ENCODE assay signal across 8 mouse cellular contexts in the genomic region with DNA sequence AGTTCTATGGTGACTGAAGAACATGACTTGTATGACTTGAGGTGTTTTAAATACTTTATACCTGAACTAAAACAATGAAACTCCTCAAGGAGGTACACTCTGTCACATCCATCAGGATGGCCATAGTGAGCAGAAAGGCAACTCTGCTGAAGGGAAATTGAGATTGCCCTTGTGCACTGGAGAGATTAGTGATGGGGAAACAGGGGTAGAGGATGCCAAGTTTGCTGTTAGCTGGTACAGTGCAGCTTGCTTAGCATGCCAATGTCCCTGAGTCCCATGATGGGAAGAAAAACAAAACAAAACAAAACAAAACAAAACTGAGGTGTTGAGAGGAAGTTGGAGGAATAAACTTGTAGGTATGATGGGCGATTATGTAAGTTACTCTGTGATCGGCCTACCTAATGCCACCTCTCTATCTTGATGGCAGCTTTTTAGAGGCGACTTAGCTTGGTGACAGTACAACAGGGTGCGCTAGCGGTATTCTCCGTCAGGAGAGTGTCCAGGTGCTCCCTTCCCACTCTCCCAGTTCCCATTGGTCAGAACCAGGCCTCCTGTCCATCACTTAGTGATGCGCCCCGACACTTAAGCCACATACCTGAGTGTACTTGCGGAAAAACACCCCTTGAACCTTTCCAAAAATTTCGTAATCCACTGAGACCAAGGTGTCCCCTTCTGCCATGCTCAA. TPM values are rescaled to one million over a fixed set of nuclear protein-coding genes. Genes with fewer than 3 reads are reported as not detected.
DNase-seq lines count a peak whose midpoint lies in the region; ATAC-seq lines count a peak whose summit lies in the region.

No protein-coding gene starts in this region.

- 8% methylated on average over 10 of the region's 10 CpGs for WGBS in heart, embryonic 12.5 days
- 7% methylated on average over 10 of the region's 10 CpGs for WGBS in embryonic facial prominence, embryonic 10.5 days
- 8% methylated on average over 10 of the region's 10 CpGs for WGBS in midbrain, embryonic 14.5 days

- peak; percentile 53; the same call in 1 of the 2 replicates for ATAC-seq in heart, embryonic 12.5 days (ENCODE audit: insufficient number of reproducible peaks, low FRiP score)
- peak; percentile 1 for ATAC-seq in inflammation-experienced regulatory T-cells, adult 6 months
- no peak for ATAC-seq in midbrain, embryonic 14.5 days (ENCODE audit: low FRiP score, low TSS enrichment)

- DNase-seq in heart, adult 11 months, result no peak
- DNase-seq in ES-CJ7 (ENCODE audit: low read depth, low spot score), result peak; percentile 23
- DNase-seq in embryonic facial prominence, embryonic 10.5 days (ENCODE audit: low spot score), result no peak
- no peak for DNase-seq in midbrain, embryonic 14.5 days
- DNase-seq in yolk sac, embryonic 10.5 days (ENCODE audit: low spot score), result no peak
- DNase-seq in layer of hippocampus, postnatal 10 days (ENCODE audit: low spot score in 2 of 2), result no peak

- peak overlapping the region; percentile 66; the same call in 1 of the 2 replicates for H3K27ac ChIP-seq in heart, embryonic 12.5 days (ENCODE audit: poor library complexity, severe bottlenecking)
- H3K27ac ChIP-seq in embryonic facial prominence, embryonic 10.5 days (replicated peaks), result peak overlapping the region; percentile 91
- peak overlapping the region; percentile 78 for H3K27ac ChIP-seq in midbrain, embryonic 14.5 days (replicated peaks; ENCODE audit: low read depth, low read length)

- peak overlapping the region; percentile 92 for H3K4me3 ChIP-seq in heart, embryonic 12.5 days
- H3K4me3 ChIP-seq in embryonic facial prominence, embryonic 10.5 days, result peak overlapping the region; percentile 84
- H3K4me3 ChIP-seq in midbrain, embryonic 14.5 days (replicated peaks; ENCODE audit: low read depth, low read length), result peak overlapping the region; percentile 64

- H3K9me3 ChIP-seq in heart, embryonic 12.5 days (replicated peaks), result no peaks in the 10 kb centered on the region
- H3K9me3 ChIP-seq in embryonic facial prominence, embryonic 10.5 days, result no peaks in the 10 kb centered on the region
- H3K9me3 ChIP-seq in midbrain, embryonic 14.5 days (ENCODE audit: control insufficient read depth, low read length), result no peaks in the 10 kb centered on the region

- peaks cover 6% of the 10 kb centered on the region; the same call in 1 of the 2 replicates for H3K4me1 ChIP-seq in heart, embryonic 12.5 days (replicated peaks)
- peaks cover 9% of the 10 kb centered on the region for H3K4me1 ChIP-seq in embryonic facial prominence, embryonic 10.5 days
- H3K4me1 ChIP-seq in midbrain, embryonic 14.5 days (ENCODE audit: control insufficient read depth, insufficient read depth, low read length), result 0 out of 2 replicates have a peak, but pooled peaks cover 5% of the 10 kb centered on the region

- H3K36me3 ChIP-seq in heart, embryonic 12.5 days, result peaks cover 18% of the 10 kb centered on the region; the same call in 1 of the 2 replicates
- peaks cover 13% of the 10 kb centered on the region for H3K36me3 ChIP-seq in embryonic facial prominence, embryonic 10.5 days (replicated peaks)
- H3K36me3 ChIP-seq in midbrain, embryonic 14.5 days (ENCODE audit: control insufficient read depth, insufficient read depth, low read length), result no peaks in the 10 kb centered on the region

- H3K9ac ChIP-seq in heart, embryonic 12.5 days, result peak overlapping the region; percentile 94
- H3K9ac ChIP-seq in midbrain, embryonic 14.5 days (replicated peaks; ENCODE audit: low read length), result peak overlapping the region; percentile 75

- H3K27me3 ChIP-seq in heart, embryonic 12.5 days (replicated peaks), result no peaks in the 10 kb centered on the region
- no peaks in the 10 kb centered on the region for H3K27me3 ChIP-seq in embryonic facial prominence, embryonic 10.5 days (replicated peaks; ENCODE audit: low read depth, poor library complexity, severe bottlenecking)
- no peaks in the 10 kb centered on the region for H3K27me3 ChIP-seq in midbrain, embryonic 14.5 days (ENCODE audit: control insufficient read depth, insufficient read depth, low read length)

- peak overlapping the region; percentile 92 for H3K4me2 ChIP-seq in heart, embryonic 12.5 days
- peak overlapping the region; percentile 93 for H3K4me2 ChIP-seq in midbrain, embryonic 14.5 days (ENCODE audit: low read length)

RNA-seq across cellular contexts. Expression of a gene that starts 8.7 kb away (rescaled TPM):
- polyA plus RNA-seq in heart, embryonic 12.5 days (2016; fragmentation: Nextera tagmentation; extraction: Ambion mirVana), result 70.0 and 75.1 TPM in 2 replicates
- polyA plus RNA-seq in embryonic facial prominence, embryonic 10.5 days (2016; fragmentation: Nextera tagmentation; extraction: Ambion mirVana), result 47.3 and 50.6 TPM in 2 replicates
- 10 to 100 TPM; 43.3 to 63.7 (median 54.8) TPM for polyA plus RNA-seq in inflammation-experienced regulatory T-cells, adult 6 months (2017; shearing (Covaris generic))
- polyA plus RNA-seq in midbrain, embryonic 14.5 days (2014; fragmentation: Nextera tagmentation; extraction: Ambion mirVana), result 56.5 and 63.7 TPM in 2 replicates
- total RNA-seq in layer of hippocampus, postnatal 10 days (2021), result 10 to 100 TPM; 30.6 to 31.9 TPM

RNA-seq across cellular contexts. Expression of a gene that starts 8.9 kb away (rescaled TPM):
- 0.81 and 0.96 TPM in 2 replicates for polyA plus RNA-seq in heart, embryonic 12.5 days (2016; fragmentation: Nextera tagmentation; extraction: Ambion mirVana)
- 0.90 and 0.92 TPM in 2 replicates for polyA plus RNA-seq in embryonic facial prominence, embryonic 10.5 days (2016; fragmentation: Nextera tagmentation; extraction: Ambion mirVana)
- under 1 TPM; 0.21 to 0.54 (median 0.24) TPM for polyA plus RNA-seq in inflammation-experienced regulatory T-cells, adult 6 months (2017; shearing (Covaris generic))
- 1.1 and 1.6 TPM in 2 replicates for polyA plus RNA-seq in midbrain, embryonic 14.5 days (2014; fragmentation: Nextera tagmentation; extraction: Ambion mirVana)
- under 1 TPM; 0.33 to 0.71 TPM for total RNA-seq in layer of hippocampus, postnatal 10 days (2021)

RNA-seq across cellular contexts. Expression of a gene that starts 9.1 kb away (rescaled TPM):
- 7.3 and 7.9 TPM in 2 replicates for polyA plus RNA-seq in heart, embryonic 12.5 days (2016; fragmentation: Nextera tagmentation; extraction: Ambion mirVana)
- polyA plus RNA-seq in embryonic facial prominence, embryonic 10.5 days (2016; fragmentation: Nextera tagmentation; extraction: Ambion mirVana), result 7.6 and 8.2 TPM in 2 replicates
- polyA plus RNA-seq in inflammation-experienced regulatory T-cells, adult 6 months (2017; shearing (Covaris generic)), result 10 to 100 TPM in 2 of 3 experiments, 1 to 10 TPM in 1; 6.4 to 12.6 (median 11.9) TPM
- polyA plus RNA-seq in midbrain, embryonic 14.5 days (2014; fragmentation: Nextera tagmentation; extraction: Ambion mirVana), result 9.4 and 10.2 TPM in 2 replicates
- 10 to 100 TPM; 12.3 to 13.3 TPM for total RNA-seq in layer of hippocampus, postnatal 10 days (2021)

RNA-seq across cellular contexts. Expression of a gene that starts 59.6 kb away (rescaled TPM):
- polyA plus RNA-seq in heart, embryonic 12.5 days (2016; fragmentation: Nextera tagmentation; extraction: Ambion mirVana), result 33.8 and 33.9 TPM in 2 replicates
- polyA plus RNA-seq in embryonic facial prominence, embryonic 10.5 days (2016; fragmentation: Nextera tagmentation; extraction: Ambion mirVana), result 24.5 and 26.6 TPM in 2 replicates
- 10 to 100 TPM in 2 of 3 experiments, 1 to 10 TPM in 1; 9.7 to 13.6 (median 10.8) TPM for polyA plus RNA-seq in inflammation-experienced regulatory T-cells, adult 6 months (2017; shearing (Covaris generic))
- polyA plus RNA-seq in midbrain, embryonic 14.5 days (2014; fragmentation: Nextera tagmentation; extraction: Ambion mirVana), result 8.0 and 10.3 TPM in 2 replicates
- 10 to 100 TPM; 29.6 to 31.7 TPM for total RNA-seq in layer of hippocampus, postnatal 10 days (2021)
